Mouse (Mus musculus) gastrocnemius, postnatal 10 days (tissue): ENCODE data around the gene Tcp1. TPM values are rescaled to one million over a fixed set of nuclear protein-coding genes. Genes with fewer than 3 reads are reported as not detected.
"Not testable (repeated sequence)": the region's sequence is repeated elsewhere in the genome, so short reads cannot be mapped to it uniquely, and the experiment has no call there.

ENCODE experiments used
- DNase-seq: peaks from one replicate; pipeline ENCODE4 v3.0.0; 2021; ENCODE audit warnings: mixed read lengths
- long read RNA-seq, 2 experiments: library from polyadenylated mRNA; stranded (forward); transcript quantifications; one replicate each; pipeline ENCODE4 v2.0.0; 2021
- total RNA-seq, 2 experiments: library from RNA; stranded (reverse); gene quantifications; 2 replicates each; pipeline ENCODE4 v1.2.3; 2021

Gene Tcp1
- total RNA-seq = 100 to 1,000 TPM; 238 to 250 TPM
- long read RNA-seq, experiment 1, transcript Tcp1-209 (12 exons, 2,446 nt) = major isoform, 220 of 255 reads
- long read RNA-seq, experiment 1, transcript Tcp1-201 (11 exons, 1,902 nt) = minor isoform, 7 of 255 reads
- long read RNA-seq, experiment 1, partial matches to known transcripts = 18 of 255 reads
- long read RNA-seq, experiment 1, other reads (novel, unspliced or antisense) = 6 of 255 reads
- long read RNA-seq, experiment 2, transcript Tcp1-209 (12 exons, 2,446 nt) = major isoform, 217 of 245 reads
- long read RNA-seq, experiment 2, partial matches to known transcripts = 14 of 245 reads
- long read RNA-seq, experiment 2, other reads (novel, unspliced or antisense) = 10 of 245 reads

DNA sequence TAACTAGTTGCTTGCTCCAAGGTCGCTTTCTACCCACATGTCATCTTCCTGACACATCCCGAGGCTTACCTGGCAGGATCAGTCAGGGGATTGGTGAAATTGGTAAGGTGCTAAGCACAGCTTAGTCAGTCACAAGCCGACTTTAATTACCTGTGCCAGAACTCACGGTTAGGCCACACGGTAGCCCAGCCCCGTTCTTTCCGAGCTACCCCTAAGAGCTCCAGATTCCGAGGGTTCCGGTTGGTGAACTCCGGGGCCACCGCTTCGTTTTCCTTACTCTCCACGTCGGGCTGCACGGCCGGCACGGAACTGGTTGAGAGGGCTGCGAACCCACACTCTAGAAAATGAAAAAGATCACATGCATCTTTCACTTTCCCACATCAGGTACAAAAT, at the start of gene Tcp1:
Tcp1 (plus strand) TSS at position 214 of the 393 bp plus-strand sequence.
- DNase-seq = no peak

DNA sequence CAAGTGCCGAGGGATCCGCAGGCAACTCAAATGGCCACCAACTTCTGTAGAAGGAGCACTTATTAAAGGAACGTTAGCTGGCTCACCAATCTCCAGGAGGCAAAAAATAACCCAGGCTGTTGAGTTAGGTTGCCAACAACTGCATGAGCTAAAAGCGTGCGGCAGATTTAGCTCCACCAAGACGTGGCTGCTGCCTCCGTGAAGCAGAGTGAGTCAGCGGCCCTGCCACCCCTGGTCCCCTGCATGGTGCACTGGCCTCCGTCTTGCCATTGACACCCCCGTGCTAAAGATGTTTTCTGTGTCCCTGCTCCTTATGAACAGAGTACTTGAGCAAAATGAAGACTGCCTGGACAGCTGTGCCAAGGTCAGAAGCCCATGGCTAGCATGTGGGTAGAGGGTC, 48.6 kb upstream of the Tcp1 start:
- no peak for DNase-seq

DNA sequence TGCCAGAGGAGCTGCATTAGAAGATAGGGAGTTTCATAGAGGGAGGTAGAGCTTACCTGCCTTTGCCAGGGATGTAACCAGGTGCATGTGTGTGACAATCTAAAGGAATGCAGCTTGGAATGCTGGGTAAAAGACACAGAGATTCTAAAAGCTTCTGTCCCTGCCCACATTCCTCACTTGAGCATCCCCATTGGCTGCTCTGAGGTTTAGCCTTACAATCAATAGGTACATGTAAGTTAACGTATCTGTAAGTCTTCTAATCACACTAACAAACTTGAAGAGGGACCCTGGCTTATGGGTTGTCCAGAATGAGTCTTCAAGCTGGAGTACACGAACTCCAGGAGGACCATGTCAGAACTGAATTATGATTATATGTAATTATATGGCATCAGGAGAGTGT, 47.5 kb upstream of the Tcp1 start, which contains the start of gene Mas1:
Mas1 (minus strand) TSS at position 101 of the 400 bp plus-strand sequence.
- no peak for DNase-seq

DNA sequence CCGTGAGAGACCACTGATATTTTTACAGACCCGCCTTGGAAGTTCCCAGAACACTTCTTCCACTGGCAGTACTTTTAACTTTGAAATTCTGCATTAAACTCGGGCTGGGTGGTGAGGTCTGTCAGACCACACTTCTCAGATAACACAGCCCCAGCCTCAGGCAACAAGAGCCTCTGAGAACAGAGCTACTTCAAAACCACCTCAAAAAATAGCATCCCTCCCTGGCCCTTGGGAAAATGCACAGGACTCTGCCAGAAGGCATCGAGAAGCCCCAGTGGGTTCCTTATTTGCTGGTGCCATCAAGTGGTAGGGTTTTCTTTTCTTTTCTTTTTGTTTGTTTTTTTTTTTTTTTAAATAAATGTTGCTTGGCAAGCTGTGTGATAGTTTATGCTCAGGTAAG, 46.9 kb upstream of the Tcp1 start:
- DNase-seq = no peak

- no peak for DNase-seq
Observed at GRCm38 (mm10) chr17:12872275-12873028, 43.0 kb upstream of the Tcp1 start.

- no peak for DNase-seq
Observed at GRCm38 (mm10) chr17:12875734-12876133, 39.8 kb upstream of the Tcp1 start, which contains the start of gene Mrgprh. Mrgprh (plus strand) TSS chr17:12876034.

DNA sequence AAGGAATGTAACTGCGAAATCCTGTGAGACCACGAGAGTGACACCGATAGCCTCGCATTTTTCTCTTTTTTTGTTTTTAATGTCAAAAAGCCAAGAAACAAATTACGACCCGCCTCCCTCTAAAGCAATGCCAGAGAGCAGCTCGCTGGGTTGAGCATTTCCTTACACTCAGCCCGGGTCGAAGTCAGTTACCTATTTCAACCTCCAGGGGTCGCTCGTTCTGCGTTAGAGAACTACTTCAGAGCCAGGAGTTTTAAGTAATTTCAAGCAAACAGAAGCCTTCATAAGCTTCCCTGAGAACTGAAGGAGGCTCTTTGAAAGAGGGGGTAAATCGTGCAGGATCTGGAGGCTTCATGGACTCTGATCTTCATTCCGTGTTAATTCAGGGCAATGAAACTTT, 35.3 kb upstream of the Tcp1 start:
- DNase-seq = peak; percentile 75

DNA sequence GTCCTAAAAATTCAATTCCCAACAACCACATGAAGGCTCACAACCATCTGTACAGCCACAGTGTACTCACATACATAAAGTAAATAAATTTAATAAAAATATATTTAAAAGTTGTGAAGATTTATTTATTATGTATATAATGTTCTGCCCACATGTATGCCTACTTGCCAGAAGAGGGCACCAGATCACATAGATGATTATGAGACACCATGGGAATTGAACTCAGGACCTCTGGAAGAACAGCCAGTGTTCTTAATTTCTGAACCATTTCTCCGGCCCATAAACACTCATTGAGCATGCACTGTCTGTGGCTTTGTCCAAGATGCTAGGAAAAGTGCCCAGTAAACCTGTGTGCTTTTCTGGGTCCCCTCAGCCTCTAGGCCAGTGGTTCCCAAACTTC, 34.3 kb upstream of the Tcp1 start:
- DNase-seq = no peak

- no peak for DNase-seq
Observed at GRCm38 (mm10) chr17:12886620-12887019, 28.9 kb upstream of the Tcp1 start.

- no peak for DNase-seq
Observed at GRCm38 (mm10) chr17:12887021-12887775, 28.3 kb upstream of the Tcp1 start.

- no peak for DNase-seq
Observed at GRCm38 (mm10) chr17:12891054-12891453, 24.4 kb upstream of the Tcp1 start.

GRCm38 (mm10) chr17:12892033-12892432, 23.5 kb upstream of the Tcp1 start:
- DNase-seq = no peak

DNA sequence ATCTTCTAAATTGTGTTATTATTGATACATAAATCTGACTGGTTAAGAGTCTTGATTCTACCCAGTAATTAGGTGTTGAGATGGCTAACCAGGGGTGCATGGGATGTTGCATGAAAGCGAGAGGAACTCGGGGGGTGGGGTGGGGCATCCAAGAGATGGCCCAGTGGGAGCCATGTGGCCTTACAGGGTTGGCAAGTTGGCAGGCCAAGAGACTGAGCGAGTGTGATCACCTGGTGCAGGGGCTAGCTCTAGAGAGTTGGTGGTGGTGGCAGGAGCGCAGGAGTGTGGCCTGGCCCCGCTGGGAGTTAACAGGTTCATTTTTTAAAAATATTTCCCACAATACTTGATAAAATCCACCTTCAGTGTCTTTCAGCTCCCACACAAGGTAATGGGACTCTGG, 17.8 kb upstream of the Tcp1 start:
- DNase-seq = no peak

DNA sequence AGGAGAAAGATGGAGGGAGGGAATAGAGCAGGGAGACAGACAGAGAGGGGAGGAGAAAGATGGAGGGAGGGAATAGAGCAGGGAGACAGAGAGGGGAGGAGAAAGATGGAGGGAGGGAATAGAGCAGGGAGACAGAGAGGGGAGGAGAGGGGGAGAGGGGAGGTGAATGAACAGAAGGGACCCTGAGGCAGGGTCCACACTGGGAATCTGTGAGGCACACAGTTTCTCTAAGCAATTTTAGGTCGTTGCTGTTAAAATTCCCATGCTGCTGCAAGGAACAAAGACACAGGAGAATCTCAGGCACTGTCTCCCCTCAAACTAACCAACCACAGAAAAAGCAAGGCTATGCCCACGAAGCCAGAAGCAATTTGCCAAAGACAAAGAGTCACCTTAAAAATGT, 16.9 kb upstream of the Tcp1 start:
- DNase-seq = not testable (repeated sequence)

DNA sequence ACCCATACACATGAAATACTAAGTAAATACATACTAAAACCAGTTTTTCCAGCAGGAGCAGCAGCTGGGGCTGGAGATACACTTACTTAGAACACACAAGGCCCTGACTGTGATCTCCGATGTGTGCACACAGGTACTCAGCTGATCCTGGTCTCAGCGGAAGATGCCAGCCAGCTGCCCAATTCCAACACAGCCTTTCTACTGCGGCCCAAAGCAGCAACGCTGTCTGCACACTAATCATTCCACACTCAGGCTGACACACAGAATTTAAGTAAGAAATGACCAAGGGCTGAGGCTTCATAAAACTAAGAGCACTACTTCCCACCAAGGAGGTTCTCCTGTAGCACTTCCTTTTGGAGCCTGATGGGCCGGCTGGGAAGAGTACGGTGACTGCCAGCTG, 13.2 kb upstream of the Tcp1 start:
- no peak for DNase-seq

GRCm38 (mm10) chr17:12903372-12904333, 11.8 kb upstream of the Tcp1 start:
- DNase-seq = no peak

DNA sequence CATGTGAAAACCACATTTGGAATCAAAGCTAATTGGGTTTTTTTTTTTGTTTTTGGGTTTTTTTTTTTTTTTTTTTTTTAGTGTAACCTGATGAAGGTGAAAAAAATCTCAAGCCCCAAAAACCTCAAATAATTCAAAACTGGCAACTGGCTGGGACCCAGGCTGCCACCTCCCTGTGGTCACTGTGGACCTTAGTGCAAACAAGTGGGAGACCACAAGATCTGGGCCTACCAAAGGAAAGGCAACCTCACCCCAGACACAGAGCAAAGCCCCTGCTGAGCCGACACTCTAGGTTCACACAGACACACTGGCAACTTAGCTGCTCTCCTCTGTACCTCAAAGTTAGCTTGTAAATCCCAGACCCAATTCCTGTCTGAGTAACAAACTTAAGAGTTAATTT, 11.2 kb upstream of the Tcp1 start:
- DNase-seq = no peak

DNA sequence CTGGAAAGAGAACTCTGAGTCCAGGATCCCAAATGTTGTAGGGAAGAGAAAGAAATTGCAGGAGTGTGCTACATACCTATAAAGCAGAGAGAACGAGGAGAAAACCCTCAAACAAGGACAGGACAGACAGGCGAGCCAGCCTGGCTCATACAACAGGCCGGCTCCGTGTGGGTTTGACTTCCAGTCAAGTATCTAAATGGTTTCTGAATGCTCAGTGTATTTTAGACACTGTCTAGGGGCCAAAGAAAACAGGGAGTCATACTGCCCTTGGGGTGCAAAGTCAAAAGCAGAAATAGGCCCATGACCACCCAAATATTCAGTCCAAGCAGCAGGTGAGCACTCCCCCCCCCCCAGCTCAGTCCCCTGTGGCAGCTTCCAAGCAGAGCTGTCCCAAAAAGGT, 9.7 kb upstream of the Tcp1 start:
- no peak for DNase-seq

GRCm38 (mm10) chr17:12906436-12906835, 9.1 kb upstream of the Tcp1 start:
- DNase-seq = no peak

DNA sequence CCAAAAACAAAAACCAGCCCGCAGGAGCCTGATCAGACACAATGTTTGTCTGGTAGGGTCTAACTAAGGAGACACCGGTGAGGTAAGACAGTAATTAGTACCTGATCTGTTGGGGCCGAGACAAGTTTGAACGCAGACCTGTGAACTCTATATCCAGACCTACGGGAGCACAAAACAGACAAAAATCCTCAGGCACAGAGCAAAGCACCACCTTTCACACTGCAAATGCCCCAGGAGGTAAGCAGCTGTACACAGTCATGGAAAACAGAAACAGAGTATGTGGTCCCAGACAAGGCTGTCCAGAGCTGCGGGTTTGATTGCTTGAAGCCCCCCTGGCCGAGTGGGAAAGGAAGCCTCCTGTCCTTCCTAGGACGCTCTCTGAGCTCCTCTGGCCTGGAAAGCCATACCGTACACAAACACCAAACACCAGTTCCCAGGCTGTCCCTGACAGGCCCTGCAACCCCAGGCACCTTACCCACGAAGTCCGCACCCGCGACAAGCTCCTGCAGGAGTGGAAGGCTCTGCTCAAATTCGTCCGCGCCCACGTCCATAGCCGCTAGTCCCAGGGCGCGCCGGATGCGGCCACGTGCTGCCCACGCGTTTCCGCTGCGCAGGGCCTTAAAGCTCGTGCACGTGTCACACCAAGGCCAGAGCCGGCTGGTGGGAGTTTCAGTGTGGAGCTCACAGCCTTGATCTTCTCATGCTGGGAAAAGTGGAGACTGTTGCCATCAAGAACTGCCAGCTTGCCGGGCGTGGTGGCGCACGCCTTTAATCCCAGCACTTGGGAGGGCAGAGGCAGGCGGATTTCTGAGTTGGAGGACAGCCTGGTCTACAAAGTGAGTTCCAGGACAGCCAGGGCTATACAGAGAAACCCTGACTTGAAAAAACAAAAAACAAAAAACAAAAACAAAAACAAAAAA, 5.9 kb upstream of the Tcp1 start, which contains the start of gene Pnldc1:
Pnldc1 (minus strand) TSS at position 870 of the 920 bp plus-strand sequence.
- DNase-seq = no peak
